Mouse (Mus musculus) olfactory bulb, adult 2 months (tissue): Measurements from ENCODE around the gene Traf2. TPM values are rescaled to one million over a fixed set of nuclear protein-coding genes. Genes with fewer than 3 reads are reported as not detected.
A peak's percentile ranks its signal among the peaks of the same experiment; 100 is the strongest.

Experiments used
- H3K27ac ChIP-seq: fragments of 200-500 bp; 2 replicates; pipeline ENCODE4 v1.5.1; 2012; ENCODE audit warnings: low read depth, low read length; ENCODE audit not compliant: insufficient read depth
- H3K4me1 ChIP-seq: fragments of 200-500 bp; 2 replicates; pipeline ENCODE4 v1.6.1; 2012; ENCODE audit warnings: low read length; ENCODE audit not compliant: control insufficient read depth, insufficient read depth
- H3K4me3 ChIP-seq: fragments of 200-500 bp; 2 replicates; pipeline ENCODE4 v1.5.1; 2012; ENCODE audit warnings: mild to moderate bottlenecking, low read depth, low read length, moderate library complexity; ENCODE audit not compliant: insufficient read depth
- CTCF ChIP-seq: fragments of 200-500 bp; IDR thresholded peaks from 2 replicates; pipeline ENCODE4 v1.5.1; 2012; ENCODE audit warnings: low read depth, mild to moderate bottlenecking, low read length, moderate library complexity; ENCODE audit not compliant: insufficient read depth
- POLR2A ChIP-seq: fragments of 200-500 bp; IDR thresholded peaks from 2 replicates; pipeline ENCODE4 v1.6.1; 2012; ENCODE audit warnings: mild to moderate bottlenecking, low read depth, low read length, moderate library complexity; ENCODE audit not compliant: insufficient read depth
- WGBS: fragments of 180-500 bp; shearing (Covaris S2); methylation state at CpG from one replicate; pipeline ENCODE4 v1.1.7; 2018; 5-methylcytosine and 5-hydroxymethylcytosine counted together
- polyA plus RNA-seq: library from polyadenylated mRNA; stranded (reverse); fragments of >200 nt; gene quantifications from 2 replicates; pipeline ENCODE4 v1.2.4, GENCODE M21; 2012; ENCODE audit warnings: low replicate concordance; ENCODE audit not compliant: missing spikeins, insufficient read depth, insufficient read length

The Traf2 gene
- polyA plus RNA-seq, 1 experiment, result not detected

GRCm38 (mm10) chr2:25500576-25501405 is 45.9 kb downstream of the Traf2 start, which contains the start of gene Fbxw5:
Gene Fbxw5 (plus strand): TSS chr2:25500750.
- H3K27ac ChIP-seq, result peak within 1 kb of the TSS; percentile 79
- WGBS, result under 1% methylated on average over 43 of the region's 44 CpGs
- peaks cover 20% of the 10 kb centered on the region for H3K4me1 ChIP-seq
- peak within 1 kb of the TSS; percentile 94 for H3K4me3 ChIP-seq
- peak; percentile 82 for TF ChIP-seq POLR2A
- no peak for TF ChIP-seq CTCF

DNA sequence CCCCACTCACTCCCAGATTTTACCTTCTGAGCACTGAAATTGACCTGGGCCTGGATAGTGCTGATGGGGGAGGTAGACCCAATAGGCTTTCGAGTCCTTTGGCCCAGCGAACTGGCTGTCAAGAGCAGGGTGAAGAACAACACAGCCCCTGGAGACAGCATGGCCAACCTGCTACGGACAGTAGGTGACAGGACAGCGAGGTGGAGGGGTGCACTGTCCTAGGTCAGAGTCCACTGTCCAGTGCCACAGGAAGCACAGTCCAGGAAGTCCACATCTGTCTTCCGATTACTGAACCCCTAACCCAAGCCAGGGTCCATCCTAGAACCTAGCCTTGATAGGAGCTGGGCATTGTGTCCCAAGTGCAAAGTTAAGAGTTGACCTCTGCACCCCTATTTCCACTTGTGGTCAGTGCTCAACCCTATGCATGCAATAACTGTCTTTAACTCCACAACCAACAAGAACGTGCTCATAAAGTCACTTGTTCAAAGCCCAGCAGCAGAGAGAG is 46.6 kb downstream of the Traf2 start:
- peak overlapping the region; percentile 79; the same call in 1 of the 2 replicates for H3K27ac ChIP-seq
- H3K4me1 ChIP-seq, result peaks cover 20% of the 10 kb centered on the region
- peak overlapping the region; percentile 38 for H3K4me3 ChIP-seq
- WGBS, result 65% methylated on average over 6 of the region's 6 CpGs
- TF ChIP-seq CTCF (no peak), POLR2A (no peak)

DNA sequence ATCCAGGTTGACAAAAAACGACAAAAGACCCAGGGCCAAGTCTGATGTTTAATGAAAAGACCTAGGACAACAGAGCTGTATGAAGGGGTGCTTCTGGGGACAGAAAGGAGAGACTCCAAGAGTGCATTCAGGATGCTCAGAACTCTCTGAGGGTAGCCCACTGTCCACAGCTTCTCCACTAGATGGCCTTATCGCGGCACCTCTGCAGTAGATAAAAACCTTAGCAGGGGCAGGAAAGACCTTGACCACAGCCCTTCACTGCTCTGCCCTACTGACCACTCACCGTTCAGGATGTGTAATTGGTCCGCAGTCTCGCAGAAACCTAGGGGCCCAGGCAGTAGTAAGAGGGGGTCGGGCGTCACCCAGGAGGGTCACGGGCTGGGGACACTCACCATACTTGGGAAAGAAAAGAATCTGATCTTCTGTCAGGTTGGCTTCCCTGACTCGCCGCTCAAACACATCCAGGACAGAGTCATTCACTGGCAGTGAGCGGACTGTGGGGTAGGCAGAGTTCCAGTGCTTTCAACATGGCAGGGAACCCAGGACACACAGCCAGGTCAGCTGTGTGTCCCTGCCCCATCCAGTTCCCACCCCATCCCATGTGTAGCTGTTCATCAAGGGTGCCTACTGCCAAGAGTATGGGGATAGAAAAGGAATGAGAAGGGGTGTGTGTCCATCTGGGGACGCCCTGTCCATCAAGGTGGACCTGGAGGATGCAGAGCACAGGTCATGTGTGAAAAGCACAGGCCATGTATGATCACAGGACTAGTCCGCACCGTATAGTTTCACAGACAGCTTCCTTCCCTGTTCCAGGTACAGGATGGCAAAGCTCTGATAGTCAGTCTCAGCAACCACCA is 47.9 kb downstream of the Traf2 start:
- Histone ChIP-seq H3K4me3 (no peak overlapping the region), H3K27ac (no peak overlapping the region), H3K4me1 (peaks cover 20% of the 10 kb centered on the region)
- WGBS, result 79% methylated on average over 15 of the region's 15 CpGs
- no peak for TF ChIP-seq CTCF
- TF ChIP-seq POLR2A, result no peak

DNA sequence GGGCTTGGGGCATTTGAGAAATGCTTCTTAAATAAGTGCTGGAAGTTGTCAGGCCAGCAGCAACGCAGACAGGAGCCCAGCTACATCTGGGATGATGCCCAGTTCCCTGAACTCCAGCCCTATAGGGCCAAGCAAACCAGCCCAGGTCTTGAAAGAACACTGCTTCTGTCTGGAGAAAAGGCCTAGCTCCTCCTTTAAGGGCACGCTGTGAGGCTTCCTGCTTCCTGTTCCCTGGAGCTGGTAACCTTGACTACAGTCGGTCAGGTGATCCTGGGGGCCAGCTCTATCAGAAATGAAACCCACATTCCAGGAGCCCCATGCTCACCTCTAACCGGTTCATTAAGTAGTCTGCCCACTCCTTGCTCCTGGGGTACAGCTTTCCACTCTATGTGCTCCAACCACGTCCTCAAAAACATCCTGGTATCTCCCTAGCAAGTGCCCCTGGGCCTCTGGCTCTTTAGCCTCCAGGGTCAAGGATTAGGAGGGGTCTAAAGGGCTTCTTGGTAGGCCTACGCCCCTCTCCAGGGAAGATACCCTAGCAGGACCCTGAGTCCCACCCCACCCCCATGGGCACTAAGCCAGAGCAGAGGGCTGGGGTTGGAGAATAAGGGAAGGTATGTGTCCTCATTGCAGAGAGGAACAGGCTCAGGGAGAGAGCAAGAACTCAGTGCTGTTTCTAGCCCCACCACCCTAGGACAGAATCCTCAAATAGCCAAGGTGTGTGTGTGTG is 48.7 kb downstream of the Traf2 start:
- 50% methylated on average over 6 of the region's 6 CpGs for WGBS
- Histone ChIP-seq H3K4me1 (peaks cover 20% of the 10 kb centered on the region), H3K4me3 (no peak overlapping the region), H3K27ac (peak overlapping the region; percentile 25; the same call in 1 of the 2 replicates)
- no peak for TF ChIP-seq CTCF
- no peak for TF ChIP-seq POLR2A

DNA sequence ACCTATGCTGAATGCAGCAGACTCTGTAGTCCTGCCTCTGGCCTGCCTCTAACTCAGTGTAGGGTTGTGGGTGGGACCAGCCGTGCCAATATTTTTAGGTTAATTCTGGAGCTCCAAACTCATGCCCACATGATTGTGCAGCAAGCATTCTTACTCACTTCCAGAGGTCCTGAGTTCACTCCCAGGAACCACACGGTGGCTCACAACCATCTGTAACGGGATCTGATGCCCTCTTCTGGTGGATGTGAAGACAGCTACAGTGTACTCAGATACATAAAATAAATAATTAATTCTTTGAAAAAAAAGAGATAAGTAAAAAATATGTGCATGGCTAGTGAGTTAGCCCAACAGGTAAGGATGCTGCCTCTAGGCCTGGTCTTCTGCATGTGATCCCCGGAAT is 50.3 kb downstream of the Traf2 start:
- 33% methylated on average over 4 of the region's 4 CpGs for WGBS
- TF ChIP-seq POLR2A (no peak), CTCF (no peak)
- Histone ChIP-seq H3K4me1 (peaks cover 7% of the 10 kb centered on the region), H3K27ac (no peak overlapping the region), H3K4me3 (no peak overlapping the region)

- Histone ChIP-seq H3K4me1 (0 out of 2 replicates have a peak, but pooled peaks cover 3% of the 10 kb centered on the region), H3K27ac (no peak within 1 kb of the TSS), H3K4me3 (no peak within 1 kb of the TSS)
- 87% methylated on average over 5 of the region's 5 CpGs for WGBS
- TF ChIP-seq CTCF (no peak), POLR2A (no peak)
These were observed 53.2 kb downstream of the Traf2 start, which contains the start of gene Lcn12 for GRCm38 (mm10) chr2:25493476-25493961. Gene Lcn12 (minus strand): TSS chr2:25493911.

DNA sequence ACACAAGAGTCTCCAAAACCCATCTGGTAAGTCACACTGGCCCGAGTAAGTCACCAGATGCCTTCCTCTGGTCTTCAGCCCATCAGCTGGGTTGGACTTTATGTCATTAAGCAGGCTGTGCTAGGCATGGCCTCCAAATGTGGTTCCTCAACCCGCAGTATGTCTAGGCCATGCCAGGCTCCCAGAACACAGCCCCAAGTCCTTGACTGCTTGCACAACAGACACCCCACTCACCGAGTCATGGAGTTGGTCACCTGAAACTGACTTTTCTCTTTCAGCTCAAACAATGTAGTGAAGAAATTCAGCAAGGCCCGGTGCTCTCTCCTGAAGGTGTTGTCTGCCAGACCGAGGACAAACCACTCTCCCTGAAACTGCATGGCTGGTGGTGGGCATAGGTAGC is 53.8 kb downstream of the Traf2 start:
- H3K4me1 ChIP-seq, result 0 out of 2 replicates have a peak, but pooled peaks cover 3% of the 10 kb centered on the region
- no peak overlapping the region for H3K4me3 ChIP-seq
- WGBS, result 90% methylated on average over 5 of the region's 5 CpGs
- H3K27ac ChIP-seq, result no peak overlapping the region
- TF ChIP-seq POLR2A (no peak), CTCF (no peak)

DNA sequence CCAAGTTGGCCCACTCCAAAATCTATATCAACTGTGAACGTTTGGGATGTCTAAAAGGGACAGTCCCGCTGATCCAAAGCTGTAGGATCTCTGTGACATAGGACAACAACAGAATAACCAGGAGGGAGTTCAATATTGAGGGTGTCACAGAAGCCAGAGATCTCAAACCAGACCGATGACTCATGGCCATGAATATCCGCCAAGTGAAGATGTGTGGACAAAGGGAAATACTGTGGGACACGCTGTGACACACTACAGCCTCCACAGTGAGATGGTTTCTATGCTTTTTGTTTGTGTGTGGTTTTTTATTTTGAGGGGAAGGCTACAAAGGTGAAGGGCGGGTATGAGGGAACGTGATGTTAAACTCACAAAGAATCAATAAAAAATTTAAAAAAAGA is 58.1 kb downstream of the Traf2 start:
- 77% methylated on average over 7 of the region's 7 CpGs for WGBS
- TF ChIP-seq POLR2A (no peak), CTCF (no peak)
- Histone ChIP-seq H3K4me1 (0 out of 2 replicates have a peak, but pooled peaks cover 4% of the 10 kb centered on the region), H3K27ac (no peak overlapping the region), H3K4me3 (no peak overlapping the region)
